Mouse (Mus musculus): ENCODE results near the gene Ell2.

Ell2 gene

GRCm38 (mm10) chr13:75733594-75734161 is 27.1 kb downstream of the Ell2 start:
- no peak for DNase-seq

- no peak for DNase-seq
Measured at GRCm38 (mm10) chr13:75734231-75734630, 27.7 kb downstream of the Ell2 start.

- DNase-seq, result no peak
Measured at GRCm38 (mm10) chr13:75735606-75736005, 29.0 kb downstream of the Ell2 start.

- DNase-seq, result no peak
Measured at GRCm38 (mm10) chr13:75737991-75738390, 31.4 kb downstream of the Ell2 start.

- DNase-seq, result no peak
Measured at GRCm38 (mm10) chr13:75738536-75738935, 32.0 kb downstream of the Ell2 start.

GRCm38 (mm10) chr13:75738957-75739356 is 32.4 kb downstream of the Ell2 start:
- DNase-seq, result no peak

GRCm38 (mm10) chr13:75740018-75740417 is 33.5 kb downstream of the Ell2 start:
- DNase-seq, result no peak

GRCm38 (mm10) chr13:75741119-75741518 is 34.6 kb downstream of the Ell2 start:
- no peak for DNase-seq

- no peak for DNase-seq
Measured at GRCm38 (mm10) chr13:75741736-75742729, 35.5 kb downstream of the Ell2 start.

- no peak for DNase-seq
Measured at GRCm38 (mm10) chr13:75742970-75743369, 36.4 kb downstream of the Ell2 start.

GRCm38 (mm10) chr13:75744065-75744464 is 37.5 kb downstream of the Ell2 start:
- no peak for DNase-seq

GRCm38 (mm10) chr13:75745328-75745727 is 38.8 kb downstream of the Ell2 start:
- no peak for DNase-seq

- no peak for DNase-seq
Measured at GRCm38 (mm10) chr13:75747265-75747664, 40.7 kb downstream of the Ell2 start.

GRCm38 (mm10) chr13:75748685-75749084 is 42.1 kb downstream of the Ell2 start:
- no peak for DNase-seq

GRCm38 (mm10) chr13:75750785-75751184 is 44.2 kb downstream of the Ell2 start:
- no peak for DNase-seq

- DNase-seq, result peak; percentile 82 to 87
Measured at GRCm38 (mm10) chr13:75752216-75752938, 45.8 kb downstream of the Ell2 start.

- DNase-seq, result no peak
Measured at GRCm38 (mm10) chr13:75754398-75754797, 47.8 kb downstream of the Ell2 start.

- no peak for DNase-seq
Measured at GRCm38 (mm10) chr13:75760859-75761548, 54.4 kb downstream of the Ell2 start.

GRCm38 (mm10) chr13:75762759-75763158 is 56.2 kb downstream of the Ell2 start:
- no peak for DNase-seq

GRCm38 (mm10) chr13:75763280-75763679 is 56.7 kb downstream of the Ell2 start:
- no peak for DNase-seq

- no peak for DNase-seq
Measured at GRCm38 (mm10) chr13:75765742-75766141, 59.2 kb downstream of the Ell2 start.

GRCm38 (mm10) chr13:75766238-75766637 is 59.7 kb downstream of the Ell2 start:
- DNase-seq, result no peak

- no peak for DNase-seq
Measured at GRCm38 (mm10) chr13:75766967-75767366, 60.4 kb downstream of the Ell2 start.

All from cerebellum, postnatal 25 days (tissue).